Mouse (Mus musculus) embryo, embryonic 10.5 days (tissue): ENCODE measurements at regions not wholly inside any gene's neighbourhood (a gene's known extent, or its start where the extent isn't known, plus 50 kb on each side); places are given as distances from the start of the nearest gene placed in this dataset.

ENCODE experiments used
- DNase-seq: peaks from one replicate; pipeline ENCODE4 v3.0.0-alpha.2; 2015; ENCODE audit warnings: low spot score

GRCm38 (mm10) chr4:103421541-103421951, 107.9 kb downstream of the Oma1 start:
- DNase-seq = peak; percentile 49

- DNase-seq = no peak
Observed at GRCm38 (mm10) chr4:103441383-103441782, 127.8 kb downstream of the Oma1 start.

DNA sequence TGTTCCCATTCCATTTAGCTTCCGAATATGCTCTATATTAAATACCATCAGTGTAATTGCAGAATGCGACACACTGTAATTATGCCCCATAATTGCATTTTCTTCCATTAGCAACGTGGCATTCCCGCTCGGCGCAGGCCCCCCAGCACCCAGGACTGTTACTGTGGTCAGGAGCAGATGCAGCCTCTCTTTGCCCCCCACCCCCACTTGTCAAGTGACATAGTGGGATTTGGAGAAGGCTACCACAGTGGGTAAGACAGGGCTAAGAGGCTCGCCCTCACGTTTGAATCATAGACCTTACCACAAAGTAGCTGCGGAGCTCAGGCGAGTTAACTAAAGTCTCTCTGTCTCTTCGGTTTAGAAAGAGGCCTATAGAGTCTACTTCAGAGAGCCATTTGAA, 128.3 kb downstream of the Oma1 start:
- no peak for DNase-seq

GRCm38 (mm10) chr4:103449276-103449675, 135.7 kb downstream of the Oma1 start:
- DNase-seq = no peak

DNA sequence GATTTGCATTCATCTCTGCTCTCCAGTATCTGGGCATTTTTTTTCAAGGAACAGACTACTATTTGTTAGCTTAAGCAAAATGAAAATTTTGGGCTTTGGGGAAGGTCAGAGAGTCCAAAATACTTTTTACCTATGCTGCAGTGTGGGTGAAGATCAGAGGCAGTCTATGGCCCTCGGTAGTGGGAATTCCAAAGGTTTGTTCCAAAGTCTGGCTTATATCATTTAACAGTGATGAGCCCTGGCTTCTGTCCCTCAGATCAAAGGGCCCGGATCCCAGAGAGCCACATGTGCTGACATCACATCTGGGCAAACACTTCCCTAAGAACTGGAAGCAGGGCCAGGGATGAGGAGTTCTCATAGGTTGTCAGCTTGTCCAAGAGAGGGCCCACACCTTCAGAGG, 136.5 kb downstream of the Oma1 start:
- no peak for DNase-seq

- no peak for DNase-seq
Observed at GRCm38 (mm10) chr4:103455458-103455857, 141.8 kb downstream of the Oma1 start.

DNA sequence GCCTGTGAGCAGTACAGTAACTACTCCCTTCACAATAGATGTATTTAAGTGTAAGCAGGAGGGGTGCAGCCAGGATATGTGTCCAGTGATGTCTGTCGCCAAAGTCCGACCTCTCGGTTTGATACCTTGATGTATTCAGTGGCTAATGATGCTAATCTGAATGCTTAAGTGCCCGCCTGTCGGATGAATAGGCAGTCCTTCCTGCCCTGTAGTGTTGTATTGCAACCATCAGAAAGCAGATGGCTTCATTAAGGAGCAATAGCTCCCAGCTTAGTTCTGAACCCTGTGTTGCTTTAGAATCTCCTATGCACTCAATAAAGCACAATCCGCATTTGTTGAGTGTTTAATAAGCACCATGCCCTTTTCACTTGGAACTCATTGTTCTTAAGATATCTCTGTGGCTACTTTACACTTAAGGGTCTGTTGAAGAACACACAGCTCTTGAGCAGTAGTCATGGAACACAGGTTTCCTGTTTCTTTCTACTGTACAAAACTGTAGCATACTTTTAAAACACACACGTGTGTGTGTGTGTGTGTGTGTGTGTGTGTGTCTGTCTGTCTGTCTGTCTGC, 152.5 kb downstream of the Oma1 start:
- no peak for DNase-seq

- no peak for DNase-seq
Observed at GRCm38 (mm10) chr4:103475596-103475995, 143.6 kb upstream of the Dab1 start.

GRCm38 (mm10) chr4:103486140-103486965, 132.8 kb upstream of the Dab1 start:
- peak; percentile 9 for DNase-seq

GRCm38 (mm10) chr4:103508435-103508834, 110.7 kb upstream of the Dab1 start:
- DNase-seq = no peak

- no peak for DNase-seq
Observed at GRCm38 (mm10) chr4:103512901-103513300, 106.3 kb upstream of the Dab1 start.

DNA sequence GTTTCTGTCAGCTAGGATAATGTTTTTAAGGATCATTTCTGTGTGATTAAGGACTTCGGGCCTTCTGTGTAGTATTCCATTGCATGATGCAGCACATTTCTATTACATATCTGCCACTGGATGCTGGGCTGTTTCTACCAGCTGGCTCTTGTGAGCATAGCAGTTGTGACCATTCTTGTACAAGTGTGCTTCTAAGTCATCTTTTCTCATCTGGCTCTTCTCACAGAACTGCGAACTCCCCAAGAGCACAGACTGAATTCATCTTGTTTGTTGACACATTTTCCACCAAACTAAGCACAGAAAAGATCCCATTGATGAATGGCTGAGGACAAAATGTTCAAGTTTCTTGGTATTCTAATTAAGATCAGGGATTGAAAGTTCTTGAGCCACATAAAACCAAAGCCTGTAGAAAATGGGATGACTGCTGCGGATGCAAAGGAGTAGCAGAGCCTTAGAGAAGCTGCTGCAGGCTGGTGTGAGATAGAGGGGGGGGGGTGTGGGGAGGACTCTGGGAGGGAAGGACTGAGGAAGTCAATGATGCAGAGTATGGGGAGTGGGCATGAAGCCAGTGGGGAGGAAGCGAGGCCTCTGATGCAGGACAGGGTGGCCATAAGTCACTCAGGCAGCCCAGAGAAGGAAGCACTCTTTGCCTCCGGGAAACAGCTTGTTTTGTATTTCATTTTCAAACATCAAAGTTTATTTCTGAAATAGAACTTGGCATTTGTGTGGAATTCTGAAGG, 97.1 kb upstream of the Dab1 start:
- DNase-seq = no peak

DNA sequence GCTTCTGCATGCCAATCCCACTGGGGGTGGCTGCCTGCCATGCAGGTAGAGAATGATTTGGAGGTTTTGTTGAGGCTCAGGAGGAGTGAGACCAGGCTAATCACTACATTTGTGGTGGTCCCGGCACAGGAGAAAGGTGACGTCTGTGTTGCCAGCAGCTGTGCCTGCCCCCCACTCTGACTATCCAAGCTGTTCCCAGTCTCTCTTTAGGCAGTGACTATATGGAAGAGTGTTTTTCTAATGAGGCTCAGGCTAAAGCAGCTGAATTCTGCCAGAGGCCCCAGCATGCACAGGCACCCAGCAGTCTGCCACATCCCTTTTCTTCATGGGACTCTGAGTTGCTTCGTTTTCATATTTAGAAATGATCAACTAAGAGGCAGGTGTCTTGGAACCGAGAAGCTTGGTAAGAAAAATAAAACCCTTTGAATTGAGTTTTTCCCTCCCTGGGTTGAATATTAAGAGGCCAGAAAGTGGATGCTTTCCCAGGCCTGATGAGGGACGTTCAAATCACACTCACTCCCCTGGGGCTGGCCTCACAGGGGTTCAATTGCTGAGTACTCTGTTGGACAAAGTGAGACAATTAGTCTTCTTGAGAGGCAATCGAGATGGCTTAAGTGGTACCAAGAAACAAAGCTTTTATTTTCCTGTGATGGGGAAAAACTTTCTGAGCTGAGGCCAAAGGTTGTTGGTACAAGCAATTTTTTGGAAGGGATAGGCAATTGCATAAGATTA, 82.5 kb upstream of the Dab1 start:
- no peak for DNase-seq

- DNase-seq = no peak
Observed at GRCm38 (mm10) chr4:103540960-103541359, 78.2 kb upstream of the Dab1 start.

- no peak for DNase-seq
Observed at GRCm38 (mm10) chr4:103547297-103547696, 71.9 kb upstream of the Dab1 start.

DNA sequence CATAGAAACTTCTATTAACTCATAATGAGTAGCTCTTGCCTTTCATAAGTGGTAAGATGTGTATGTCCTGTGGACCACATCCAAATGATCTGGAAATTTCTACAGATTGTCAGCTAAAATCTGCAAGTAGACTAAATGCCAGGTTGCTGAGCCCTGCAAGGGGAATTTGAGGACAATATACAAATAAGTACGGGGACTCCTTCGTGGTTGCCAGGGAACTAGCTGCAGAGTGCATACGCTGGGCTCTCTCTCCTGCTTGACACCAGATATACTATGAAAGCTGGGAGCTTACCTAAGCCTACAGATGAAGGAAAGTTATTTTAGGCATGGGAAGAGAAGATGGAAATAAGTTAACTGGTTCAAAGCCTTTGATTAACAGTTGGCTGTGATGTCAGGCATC, 66.7 kb upstream of the Dab1 start:
- DNase-seq = no peak

DNA sequence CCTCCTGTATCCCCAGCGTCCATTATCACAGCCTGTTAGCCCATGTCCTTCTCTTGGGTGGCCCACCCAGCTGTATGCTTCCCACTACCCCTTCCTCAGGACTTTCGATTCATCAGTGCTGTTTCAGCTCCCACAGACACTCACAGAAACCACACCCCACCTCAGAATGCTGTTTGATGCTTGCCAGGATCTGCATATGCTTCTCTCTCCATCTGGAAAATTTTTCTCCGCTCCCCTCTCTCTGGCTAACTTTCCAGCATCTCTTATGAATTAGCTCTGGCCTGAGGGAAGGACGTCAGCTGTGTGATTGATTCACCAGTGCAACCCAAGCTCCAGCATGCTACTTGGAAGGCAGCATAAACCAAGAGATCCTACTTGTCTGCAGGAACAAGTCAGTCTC, 66.0 kb upstream of the Dab1 start:
- DNase-seq = no peak

DNA sequence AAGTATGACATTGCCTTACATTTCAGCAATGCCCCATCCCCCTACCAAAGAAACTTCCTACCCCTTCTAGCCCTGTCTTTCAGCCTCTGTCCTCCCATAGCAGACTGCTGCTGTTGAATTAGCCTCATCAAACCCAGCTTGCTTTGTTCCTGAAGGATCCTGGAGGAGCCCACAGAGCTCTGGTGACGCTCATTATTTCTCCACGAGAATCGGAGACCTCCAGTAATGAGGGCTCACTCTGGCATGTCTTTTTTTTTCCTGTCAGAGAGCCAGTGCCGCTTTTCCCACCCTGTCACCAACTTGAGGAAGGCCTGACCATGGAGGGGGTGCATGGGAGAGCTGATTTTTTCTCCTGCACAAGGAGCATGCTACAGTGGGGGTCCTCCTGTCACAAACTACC, 64.6 kb upstream of the Dab1 start:
- DNase-seq = no peak
